Mouse (Mus musculus): ENCODE data around the gene Olfr1411. TPM values are rescaled to one million over a fixed set of nuclear protein-coding genes. Genes with fewer than 3 reads are reported as not detected.

The Olfr1411 gene
- total RNA-seq, 2 experiments from 2014 or later = not detected

- intact Hi-C loops (cut with DNase I) = no loop called here
- DNase-seq = no peak
Observed at GRCm38 (mm10) chr1:92637501-92638172, 43.4 kb downstream of the Olfr1411 start.

- no peak for DNase-seq
- intact Hi-C loops (cut with DNase I) = no loop called here
Observed at GRCm38 (mm10) chr1:92638181-92638580, 44.0 kb downstream of the Olfr1411 start.

- intact Hi-C loops (cut with DNase I) = no loop called here
Observed at GRCm38 (mm10) chr1:92638736-92639135, 44.5 kb downstream of the Olfr1411 start.

GRCm38 (mm10) chr1:92640393-92640792 lies 46.2 kb downstream of the Olfr1411 start:
- intact Hi-C loops (cut with DNase I) = no loop called here
- DNase-seq = no peak

More at GRCm38 (mm10) chr1:92638736-92639135, 44.5 kb downstream of the Olfr1411 start:
- DNase-seq = no peak

GRCm38 (mm10) chr1:92641514-92642272 lies 47.5 kb downstream of the Olfr1411 start, which contains the start of gene Cops9:
TSS of gene Cops9 (minus strand) at chr1:92641985.
- peak; percentile 86 for DNase-seq
- intact Hi-C loops (cut with DNase I) = no loop called here

- DNase-seq = no peak
- intact Hi-C loops (cut with DNase I) = no loop called here
Observed at GRCm38 (mm10) chr1:92643691-92644090, 49.5 kb downstream of the Olfr1411 start.

GRCm38 (mm10) chr1:92644916-92645315 lies 50.7 kb downstream of the Olfr1411 start:
- no peak for DNase-seq
- intact Hi-C loops (cut with DNase I) = loop anchor here (5.0 kb wide), 1 partner anchor 252 kb away; no protein-coding TSS in a partner anchor

GRCm38 (mm10) chr1:92646111-92646510 lies 51.9 kb downstream of the Olfr1411 start:
- intact Hi-C loops (cut with DNase I) = loop anchor here (5.0 kb wide), 1 partner anchor 251 kb away; no protein-coding TSS in a partner anchor
- no peak for DNase-seq

GRCm38 (mm10) chr1:92646601-92647000 lies 52.4 kb downstream of the Olfr1411 start:
- DNase-seq = no peak
- intact Hi-C loops (cut with DNase I) = loop anchor here (5.0 kb wide), 1 partner anchor 251 kb away; no protein-coding TSS in a partner anchor

GRCm38 (mm10) chr1:92647026-92647425 lies 52.8 kb downstream of the Olfr1411 start:
- no peak for DNase-seq
- intact Hi-C loops (cut with DNase I) = loop anchor here (5.0 kb wide), 1 partner anchor 250 kb away; no protein-coding TSS in a partner anchor

Other genes with a start within 250 kb of the Olfr1411 start
- 100 to 1,000 TPM; 447 to 473 TPM for gene Ndufa10, start 120.6 kb upstream of the Olfr1411 start, total RNA-seq (2021)
- gene Olfr1416, start 109.3 kb upstream of the Olfr1411 start, total RNA-seq (2021) = not detected
- gene Olfr1415, start 98.3 kb upstream of the Olfr1411 start, total RNA-seq (2021) = not detected
- not detected for gene Olfr1414, start 75.8 kb upstream of the Olfr1411 start, total RNA-seq (2021)
- gene Olfr1413, start 23.1 kb upstream of the Olfr1411 start, total RNA-seq (2021) = not detected
- gene Olfr1412, start 8.6 kb upstream of the Olfr1411 start, total RNA-seq (2021) = not detected
- not detected for gene Olfr1410, start 11.4 kb downstream of the Olfr1411 start, total RNA-seq (2021)
- gene Olfr12, start 23.4 kb downstream of the Olfr1411 start, total RNA-seq (2021) = not detected
- 100 to 1,000 TPM; 170 to 184 TPM for gene Cops9, start 47.6 kb downstream of the Olfr1411 start, total RNA-seq (2021)
- gene Otos, start 54.4 kb downstream of the Olfr1411 start, total RNA-seq (2021) = not detected
- gene Gpc1, start 237.2 kb downstream of the Olfr1411 start, total RNA-seq (2021) = 100 to 1,000 TPM; 244 to 266 TPM

All from gastrocnemius, postnatal 36 days (tissue).